17 mouse cellular contexts compared by ENCODE assay signal in genomic region chr12:55392120-55392519, GRCm38 (mm10).
"Had no signal": no experiment of that assay in that cellular context is flagged by ENCODE, and none has a peak within 500 bp of the region (broad histone marks: within the 10 kb centered on the region; RNA-seq: fewer than 3 reads in every experiment).

No protein-coding gene starts in this region.

- H3K4me2 ChIP-seq: liver, embryonic 13.5 days; midbrain, embryonic 13.5 days; neural tube, embryonic 13.5 days had no signal

- H3K36me3 ChIP-seq: liver, embryonic 13.5 days; midbrain, embryonic 10.5 days; midbrain, embryonic 13.5 days; neural tube, embryonic 13.5 days had no signal

- DNase-seq: kidney, postnatal 25 days; layer of hippocampus, postnatal 36 days; liver, embryonic 13.5 days; lung, adult 2 months; lung, postnatal 36 days; thymus, adult 2 months; thymus, postnatal 14 days; thymus, postnatal 4 days had no signal

- H3K9me3 ChIP-seq: liver, embryonic 13.5 days; megakaryocyte, embryonic 14.5 days; midbrain, embryonic 10.5 days; midbrain, embryonic 13.5 days; neural tube, embryonic 13.5 days had no signal

- H3K4me1 ChIP-seq: midbrain, embryonic 13.5 days had no signal

- H3K27ac ChIP-seq: kidney, postnatal 0 days; left cerebral cortex, adult 2 months; liver, embryonic 13.5 days; midbrain, embryonic 10.5 days; midbrain, embryonic 13.5 days; neural tube, embryonic 13.5 days; stomach, postnatal 0 days had no signal

- H3K4me3 ChIP-seq: left cerebral cortex, adult 2 months; liver, embryonic 13.5 days; megakaryocyte, embryonic 14.5 days; midbrain, embryonic 10.5 days; midbrain, embryonic 13.5 days; myocyte; neural tube, embryonic 13.5 days had no signal

- ATAC-seq: midbrain, embryonic 13.5 days; midbrain, embryonic 16.5 days had no signal

- H3K9ac ChIP-seq: liver, embryonic 13.5 days; midbrain, embryonic 13.5 days; neural tube, embryonic 13.5 days had no signal

- H3K27me3 ChIP-seq: midbrain, embryonic 13.5 days; neural tube, embryonic 13.5 days had no signal
